Mouse (Mus musculus): ENCODE measurements around the gene Gadd45b.

Gene Gadd45b

GRCm38 (mm10) chr10:80929299-80930226 is at the start of gene Gadd45b:
Gadd45b (plus strand) TSS chr10:80930073.
- DNase-seq (ENCODE audit: low spot score in 2 of 2), result peak; percentile 97 to 98

GRCm38 (mm10) chr10:80880131-80880641 is 49.7 kb upstream of the Gadd45b start:
- no peak for DNase-seq (ENCODE audit: low spot score in 2 of 2)

- no peak for DNase-seq (ENCODE audit: low spot score in 2 of 2)
These were observed 49.0 kb upstream of the Gadd45b start for GRCm38 (mm10) chr10:80880901-80881300.

GRCm38 (mm10) chr10:80881301-80881700 is 48.6 kb upstream of the Gadd45b start:
- DNase-seq (ENCODE audit: low spot score in 2 of 2), result peak; percentile 44 to 61

DNA sequence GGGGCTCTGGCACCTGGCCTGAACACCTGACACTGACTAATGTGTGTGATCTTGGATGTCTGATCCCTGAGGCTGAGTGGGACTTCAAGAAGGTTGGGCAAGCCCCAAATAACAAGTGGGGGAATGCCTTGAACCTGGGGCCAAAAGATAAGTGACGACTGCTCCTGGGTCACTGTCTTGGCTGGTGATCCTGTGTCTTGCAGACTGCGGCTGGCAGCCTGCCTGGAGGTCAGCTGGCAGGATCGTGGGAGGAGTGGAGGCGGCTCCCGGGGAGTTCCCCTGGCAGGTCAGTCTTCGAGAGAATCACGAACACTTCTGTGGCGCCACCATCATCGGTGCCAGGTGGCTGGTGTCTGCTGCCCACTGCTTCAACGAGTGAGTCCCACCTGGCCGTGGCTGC is 42.7 kb upstream of the Gadd45b start:
- DNase-seq (ENCODE audit: low spot score in 2 of 2), result no peak

- no peak for DNase-seq (ENCODE audit: low spot score in 2 of 2)
These were observed 34.8 kb upstream of the Gadd45b start for GRCm38 (mm10) chr10:80895100-80895499.

DNA sequence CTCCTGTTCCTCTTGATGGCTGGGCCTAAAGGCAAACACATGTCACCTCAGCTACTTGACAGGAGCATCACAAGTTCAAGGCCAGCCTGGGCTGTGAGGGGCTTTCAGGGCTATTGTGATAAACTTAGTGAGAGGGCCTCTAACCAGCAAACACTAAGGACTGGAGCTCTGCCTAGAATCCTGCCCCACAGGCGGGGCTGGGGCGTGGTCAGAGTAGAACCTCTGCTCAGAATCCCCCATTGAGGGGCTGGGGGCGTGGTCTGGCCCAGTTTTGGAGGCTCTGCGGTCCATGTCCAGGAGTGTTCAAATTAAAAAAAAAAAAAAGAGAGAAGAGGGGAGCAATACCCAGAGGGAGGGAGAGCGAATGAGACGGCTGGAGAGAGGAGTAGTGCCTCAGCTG is 34.2 kb upstream of the Gadd45b start:
- no peak for DNase-seq (ENCODE audit: low spot score in 2 of 2)

DNA sequence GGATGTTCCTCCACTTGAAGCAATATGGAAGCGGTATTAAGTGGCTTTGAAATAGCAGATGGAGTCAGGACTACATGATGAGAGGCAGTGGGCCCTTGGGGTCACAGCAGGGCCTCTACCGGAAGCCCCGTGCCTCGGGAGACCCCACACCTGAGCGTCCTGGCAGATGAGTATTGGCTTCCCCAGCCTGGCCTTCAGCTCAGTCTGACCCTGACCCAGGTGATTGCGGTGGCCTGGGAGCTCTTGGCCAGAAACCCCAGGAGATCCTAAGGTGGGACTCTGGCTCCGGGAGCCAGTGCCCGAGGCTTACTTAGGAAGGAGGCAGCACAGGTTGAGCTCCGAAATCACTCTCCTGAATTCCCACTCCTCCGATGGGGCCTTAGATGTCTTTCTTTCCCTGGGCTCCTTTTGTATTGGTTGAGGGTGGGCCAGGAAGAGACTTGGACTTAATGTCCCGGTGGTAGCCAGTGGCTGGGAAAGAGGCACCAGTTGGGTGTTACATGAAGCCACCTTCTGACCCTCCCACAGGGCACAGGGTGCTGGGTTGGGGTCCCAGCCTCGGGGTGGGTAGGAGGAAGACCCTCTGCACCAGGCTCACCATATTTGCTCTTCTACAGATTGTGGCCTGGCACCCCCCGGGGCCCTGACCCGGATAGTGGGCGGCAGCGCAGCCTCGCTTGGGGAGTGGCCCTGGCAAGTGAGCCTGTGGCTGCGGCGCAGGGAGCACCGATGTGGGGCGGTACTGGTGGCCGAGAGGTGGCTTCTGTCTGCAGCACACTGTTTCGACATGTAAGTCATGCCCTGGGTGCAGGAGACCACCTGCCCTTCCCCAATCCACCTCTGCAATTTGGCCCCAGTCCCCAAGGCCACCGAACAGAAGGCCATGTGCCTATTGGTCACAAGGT is 33.0 kb upstream of the Gadd45b start:
- no peak for DNase-seq (ENCODE audit: low spot score in 2 of 2)

DNA sequence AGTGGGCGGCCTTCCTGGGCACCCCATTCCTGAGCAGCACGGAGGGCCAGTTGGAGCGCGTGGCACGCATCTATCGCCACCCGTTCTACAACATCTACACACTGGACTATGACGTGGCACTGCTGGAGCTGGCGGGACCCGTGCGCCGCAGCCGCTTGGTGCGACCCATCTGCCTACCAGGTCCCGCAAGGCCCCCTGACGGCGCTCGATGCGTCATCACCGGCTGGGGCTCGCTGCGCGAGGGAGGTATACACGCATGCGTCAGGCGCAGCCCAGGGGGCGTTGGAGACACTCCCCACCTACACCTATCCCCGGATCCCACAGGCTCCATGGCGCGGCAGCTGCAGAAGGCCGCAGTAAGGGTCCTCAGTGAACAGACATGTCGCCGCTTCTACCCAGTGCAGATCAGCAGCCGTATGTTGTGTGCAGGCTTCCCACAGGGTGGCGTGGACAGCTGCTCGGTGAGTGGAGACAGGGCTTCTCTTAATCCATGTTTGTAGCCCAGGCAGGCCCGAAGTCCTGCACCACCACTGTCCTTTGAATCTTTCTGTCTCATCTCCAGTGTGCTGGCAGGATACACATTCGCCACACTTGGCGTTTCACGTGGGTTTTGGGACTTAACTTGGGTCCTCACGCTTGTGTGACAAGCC is 31.9 kb upstream of the Gadd45b start:
- peak; percentile 29 to 49 for DNase-seq (ENCODE audit: low spot score in 2 of 2)

GRCm38 (mm10) chr10:80899074-80899473 is 30.8 kb upstream of the Gadd45b start:
- DNase-seq (ENCODE audit: low spot score in 2 of 2), result no peak

GRCm38 (mm10) chr10:80899591-80900317 is 30.1 kb upstream of the Gadd45b start:
- DNase-seq (ENCODE audit: low spot score in 2 of 2), result no peak

DNA sequence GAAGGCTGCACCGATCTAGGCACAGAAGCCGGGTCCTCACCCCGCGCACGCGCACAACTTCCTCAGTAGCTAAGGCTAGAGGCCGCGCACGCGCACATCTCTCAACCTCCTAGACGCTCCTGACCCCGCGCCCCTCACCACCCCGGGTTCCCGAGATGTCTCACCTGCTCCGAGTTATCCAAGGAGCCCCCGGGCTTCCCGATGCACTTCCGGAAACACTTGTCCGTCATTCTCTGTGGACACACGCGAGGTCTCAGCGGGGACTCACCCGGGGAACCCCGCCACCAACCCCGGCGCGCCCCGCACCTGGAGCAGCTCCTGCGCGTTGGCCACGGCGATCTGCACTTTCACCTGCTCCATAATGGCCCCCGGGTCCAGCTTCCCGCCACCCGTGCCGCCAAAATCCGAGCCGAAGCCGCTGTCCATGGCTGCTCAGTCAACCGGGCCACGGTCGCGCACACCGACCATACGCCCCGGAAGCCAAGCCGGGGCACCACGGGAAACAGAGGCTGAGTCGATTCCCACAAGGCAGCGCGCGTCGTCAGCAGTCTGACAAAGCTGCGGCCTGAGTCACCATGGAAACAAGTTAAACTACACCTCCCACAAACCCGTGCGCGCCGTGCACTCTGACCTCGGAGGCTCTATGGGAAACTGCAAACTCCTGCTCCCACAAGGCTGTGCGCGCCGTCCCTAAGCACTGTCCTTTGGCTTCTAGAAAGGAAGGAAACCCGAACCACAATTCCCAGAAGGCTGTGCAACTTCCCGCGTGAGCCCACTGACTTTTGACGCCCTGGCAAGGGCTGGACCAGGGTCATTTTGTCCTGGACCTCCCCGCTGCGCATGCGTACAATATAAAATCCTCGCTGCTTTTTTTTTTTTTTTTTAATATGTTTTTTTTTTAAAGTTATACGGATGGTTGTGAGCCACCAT is 29.3 kb upstream of the Gadd45b start, which contains the start of gene Timm13:
Gene Timm13 (minus strand): TSS at position 652 of the 930 bp plus-strand sequence.
- peak; percentile 96 to 97 for DNase-seq (ENCODE audit: low spot score in 2 of 2)

DNA sequence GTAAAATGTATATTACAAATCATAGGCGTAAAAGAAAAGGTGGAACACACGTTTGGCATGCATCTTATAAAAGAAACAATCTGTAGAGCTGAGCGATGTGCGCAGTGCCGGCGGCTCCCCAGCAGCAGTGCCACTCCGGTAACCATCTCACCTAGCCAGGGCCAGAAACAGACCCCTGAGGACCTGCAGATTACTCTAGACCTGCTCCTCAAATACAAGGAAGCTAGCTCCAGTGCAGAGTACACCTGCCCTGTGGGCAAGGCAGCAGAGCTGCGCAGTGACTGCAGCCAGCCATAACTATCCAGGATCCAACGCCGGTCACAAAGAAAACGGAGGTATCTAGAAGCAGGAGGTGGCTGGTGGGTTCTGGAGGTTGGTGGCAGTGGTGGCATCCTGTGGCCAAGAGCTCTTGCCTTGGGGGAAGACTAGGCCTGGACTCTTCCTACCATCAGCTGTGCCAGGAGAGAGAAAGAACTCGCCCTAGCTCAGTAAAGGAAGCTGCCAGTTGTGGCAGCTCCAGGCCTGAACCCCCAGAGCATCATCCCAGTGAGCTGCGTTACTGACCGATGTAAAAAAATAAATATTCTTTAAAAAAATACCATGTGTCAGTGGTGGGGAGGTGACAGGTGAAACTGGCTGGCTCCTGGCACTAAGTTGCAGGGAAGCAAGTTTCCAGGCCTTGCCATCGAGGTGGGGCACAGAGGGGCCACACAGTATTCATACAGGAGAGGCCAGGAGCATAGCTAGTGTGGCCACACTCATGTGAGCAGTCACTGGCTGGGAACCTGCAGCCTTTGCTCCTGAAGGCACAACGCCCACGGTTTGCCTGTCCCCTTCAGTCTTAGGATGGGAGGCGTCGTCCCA is 28.2 kb upstream of the Gadd45b start:
- DNase-seq (ENCODE audit: low spot score in 2 of 2), result no peak

- DNase-seq (ENCODE audit: low spot score in 2 of 2), result no peak
These were observed 27.5 kb upstream of the Gadd45b start for GRCm38 (mm10) chr10:80902273-80902940.

- DNase-seq (ENCODE audit: low spot score in 2 of 2), result no peak
These were observed 26.6 kb upstream of the Gadd45b start for GRCm38 (mm10) chr10:80903282-80903681.

DNA sequence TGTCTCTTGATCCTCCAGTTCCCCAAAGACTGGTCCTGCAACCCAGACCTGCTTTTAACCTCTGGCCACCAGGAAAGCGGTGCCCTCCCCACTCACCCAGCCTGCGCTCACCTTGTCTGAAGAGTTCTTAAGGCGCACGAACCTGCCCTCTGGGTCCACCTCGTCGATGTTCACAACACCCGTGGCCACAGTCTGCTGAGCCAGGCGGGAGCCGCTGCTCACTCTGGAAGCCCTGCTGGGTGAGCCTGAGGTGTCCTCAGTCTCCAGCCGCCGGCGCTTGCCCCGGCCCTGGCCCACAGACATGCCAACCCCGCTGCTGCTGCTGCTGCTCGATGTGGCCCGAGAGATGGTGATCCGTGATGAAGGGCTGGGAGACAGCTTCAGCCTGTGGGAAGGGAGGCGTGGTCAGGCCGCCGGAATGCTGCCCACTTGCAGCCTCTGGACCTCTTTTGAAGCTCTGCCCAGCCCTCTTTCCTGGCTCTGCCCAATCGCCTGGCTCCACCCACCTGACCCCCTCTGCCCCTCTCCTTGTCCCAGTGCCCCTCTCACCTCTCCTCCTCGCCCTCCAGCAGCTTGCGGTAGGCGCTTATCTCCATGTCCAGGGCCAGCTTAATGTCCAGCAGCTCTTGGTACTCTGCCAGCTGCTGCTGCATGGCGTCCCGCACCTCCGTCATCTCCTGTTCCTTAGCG is 25.7 kb upstream of the Gadd45b start:
- no peak for DNase-seq (ENCODE audit: low spot score in 2 of 2)

DNA sequence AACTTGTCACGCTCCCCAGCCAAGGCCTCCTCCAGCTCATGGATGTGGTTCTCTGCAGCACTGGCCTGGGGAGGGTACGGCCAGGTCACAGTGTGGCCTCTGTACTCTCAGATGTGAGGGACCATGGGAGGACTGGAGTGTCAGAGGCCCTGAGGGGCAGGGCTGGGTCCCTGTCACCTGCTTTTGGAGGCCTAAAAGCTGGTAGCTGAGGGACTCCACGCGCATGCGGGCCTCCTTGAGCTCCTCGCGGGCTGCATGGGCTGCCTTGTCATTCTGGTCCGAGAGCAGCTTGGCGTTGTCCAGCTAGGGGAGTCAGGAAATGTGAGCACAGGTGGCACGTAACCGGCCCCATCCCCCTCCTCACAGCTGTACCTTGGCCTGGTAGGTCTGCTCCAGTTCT is 25.2 kb upstream of the Gadd45b start:
- DNase-seq (ENCODE audit: low spot score in 2 of 2), result no peak
